Mouse (Mus musculus): ENCODE measurements around the gene Tmeff1. TPM values are rescaled to one million over a fixed set of nuclear protein-coding genes. Genes with fewer than 3 reads are reported as not detected.

Tmeff1 gene
- 12.7 and 15.7 TPM in 2 replicates for polyA plus RNA-seq (2012; rRNA removed; ENCODE audit: low replicate concordance)

GRCm38 (mm10) chr4:48584421-48585240 is at the start of gene Tmeff1:
TSS of gene Tmeff1 (plus strand) at chr4:48585174.

DNA sequence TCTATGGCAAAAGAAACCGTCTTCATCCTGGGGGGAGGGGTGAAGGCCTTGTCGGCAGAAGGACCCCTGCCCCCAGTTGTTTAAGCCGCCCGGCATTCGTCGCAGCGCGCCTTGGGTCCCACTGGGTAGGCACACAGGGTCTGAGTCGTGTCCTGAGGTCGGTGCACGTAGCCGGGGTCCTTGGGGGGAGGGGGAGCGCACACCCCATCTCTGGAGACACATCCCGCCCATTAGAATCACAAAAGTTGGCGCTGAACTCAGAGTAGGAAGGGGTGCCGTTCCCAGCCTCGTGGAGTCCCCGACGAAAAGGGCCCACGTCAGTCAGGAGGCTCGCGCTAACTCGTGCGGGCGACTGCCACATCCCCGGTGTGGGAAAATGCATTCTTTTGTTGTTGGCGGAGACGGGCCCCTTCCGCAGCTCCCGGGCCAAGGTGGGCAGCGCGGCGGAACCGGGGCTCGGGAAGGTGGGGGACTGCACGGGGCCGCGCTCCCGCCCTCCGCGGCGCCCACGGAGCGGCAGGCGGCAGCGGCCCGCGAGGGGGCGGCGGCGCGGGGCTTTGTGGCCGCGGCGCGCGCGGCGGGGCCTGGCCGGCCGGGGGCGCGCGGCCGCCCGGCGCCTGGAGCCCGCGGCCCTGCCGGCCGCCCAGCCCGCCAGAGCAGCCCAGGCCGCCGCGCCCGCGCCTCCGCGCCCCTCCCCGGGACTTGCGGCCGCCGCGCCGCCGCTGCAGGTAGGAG is 45.0 kb upstream of the Tmeff1 start, which contains the start of gene Msantd3:
Msantd3 (plus strand) TSS at position 95 of the 735 bp plus-strand sequence.

GRCm38 (mm10) chr4:48663271-48663670 is 78.3 kb downstream of the Tmeff1 start, which contains the start of gene Cavin4:
TSS of gene Cavin4 (plus strand) at chr4:48663514.

Other genes with a start within 250 kb of the Tmeff1 start
- gene Tex10, start 111.7 kb upstream of the Tmeff1 start, polyA plus RNA-seq (2012; rRNA removed; ENCODE audit: low replicate concordance) = 12.4 and 18.4 TPM in 2 replicates
- 10.1 and 14.8 TPM in 2 replicates for gene Msantd3, start 45.2 kb upstream of the Tmeff1 start, polyA plus RNA-seq (2012; rRNA removed; ENCODE audit: low replicate concordance)
- gene Cavin4, start 78.3 kb downstream of the Tmeff1 start, polyA plus RNA-seq (2012; rRNA removed; ENCODE audit: low replicate concordance) = 0.10 and 0.14 TPM in 2 replicates